Mouse (Mus musculus) olfactory bulb, adult 2 months (tissue): ENCODE data around the gene Bin2. TPM values are rescaled to one million over a fixed set of nuclear protein-coding genes. Genes with fewer than 3 reads are reported as not detected.

Experiments used
- H3K27ac ChIP-seq: fragments of 200-500 bp; 2 replicates; pipeline ENCODE4 v1.5.1; 2012; ENCODE audit warnings: low read depth, low read length; ENCODE audit not compliant: insufficient read depth
- H3K4me1 ChIP-seq: fragments of 200-500 bp; 2 replicates; pipeline ENCODE4 v1.6.1; 2012; ENCODE audit warnings: low read length; ENCODE audit not compliant: control insufficient read depth, insufficient read depth
- H3K4me3 ChIP-seq: fragments of 200-500 bp; 2 replicates; pipeline ENCODE4 v1.5.1; 2012; ENCODE audit warnings: mild to moderate bottlenecking, low read depth, low read length, moderate library complexity; ENCODE audit not compliant: insufficient read depth
- CTCF ChIP-seq: fragments of 200-500 bp; IDR thresholded peaks from 2 replicates; pipeline ENCODE4 v1.5.1; 2012; ENCODE audit warnings: low read depth, mild to moderate bottlenecking, low read length, moderate library complexity; ENCODE audit not compliant: insufficient read depth
- POLR2A ChIP-seq: fragments of 200-500 bp; IDR thresholded peaks from 2 replicates; pipeline ENCODE4 v1.6.1; 2012; ENCODE audit warnings: mild to moderate bottlenecking, low read depth, low read length, moderate library complexity; ENCODE audit not compliant: insufficient read depth
- WGBS: fragments of 180-500 bp; shearing (Covaris S2); methylation state at CpG from one replicate; pipeline ENCODE4 v1.1.7; 2018; 5-methylcytosine and 5-hydroxymethylcytosine counted together
- polyA plus RNA-seq: library from polyadenylated mRNA; stranded (reverse); fragments of >200 nt; gene quantifications from 2 replicates; pipeline ENCODE4 v1.2.4, GENCODE M21; 2012; ENCODE audit warnings: low replicate concordance; ENCODE audit not compliant: missing spikeins, insufficient read depth, insufficient read length

Bin2 gene
- polyA plus RNA-seq, 1 experiment = not detected

DNA sequence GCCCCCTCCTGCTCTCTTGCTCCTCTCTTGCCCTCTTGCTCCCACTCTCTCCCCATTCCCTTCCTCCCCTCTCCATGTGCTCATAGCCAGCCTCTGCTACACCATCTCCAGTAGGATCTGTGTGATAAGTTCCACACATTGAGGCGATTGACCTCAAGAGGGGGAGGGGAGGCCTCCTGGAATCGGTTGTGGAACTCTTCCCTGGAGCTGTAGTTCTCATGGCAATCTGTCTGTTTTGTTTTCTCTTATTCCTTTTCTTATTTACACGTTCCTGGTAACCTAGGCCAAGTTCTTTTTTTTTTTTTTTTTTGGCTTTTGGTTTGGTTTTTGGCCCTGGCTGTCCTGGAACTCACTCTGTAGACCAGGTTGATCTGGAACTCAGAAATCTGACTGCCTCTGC, 67.7 kb downstream of the Bin2 start:
- Histone ChIP-seq H3K4me1 (peaks cover 17% of the 10 kb centered on the region), H3K4me3 (no peak overlapping the region), H3K27ac (no peak overlapping the region)
- WGBS = 57% methylated on average over 3 of the region's 3 CpGs
- TF ChIP-seq CTCF (no peak), POLR2A (no peak)

DNA sequence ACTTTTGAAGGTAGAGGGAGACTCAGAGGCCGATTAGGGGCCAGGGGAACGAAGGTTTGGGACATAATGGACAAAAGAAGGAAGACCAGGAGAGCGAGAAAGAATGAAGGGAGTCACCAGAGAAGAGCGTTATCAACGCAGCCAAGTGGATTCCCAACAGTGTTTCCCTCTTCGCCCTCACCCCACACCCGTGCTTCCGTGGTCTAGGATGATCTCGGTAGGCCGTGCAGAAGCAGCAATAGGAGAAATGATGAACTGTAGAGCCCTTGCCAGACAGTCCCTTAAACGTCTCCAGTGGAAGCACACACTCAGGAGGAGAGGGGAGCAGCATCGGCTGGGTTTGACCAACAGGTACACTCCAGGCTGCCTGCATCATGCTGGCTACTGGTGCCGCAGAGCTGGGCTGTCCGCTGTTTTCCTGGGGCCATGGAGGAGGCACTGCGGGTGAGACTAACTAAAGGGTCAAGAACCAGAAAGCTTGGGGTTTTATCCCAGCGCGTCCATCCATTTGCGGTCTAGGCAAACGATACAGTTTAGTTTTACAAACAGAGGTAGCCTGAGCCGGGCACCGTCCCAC, 68.6 kb downstream of the Bin2 start:
- no peak overlapping the region for H3K4me3 ChIP-seq
- TF ChIP-seq POLR2A (no peak), CTCF (no peak)
- H3K27ac ChIP-seq = no peak overlapping the region
- 59% methylated on average over 21 of the region's 21 CpGs for WGBS
- peaks cover 17% of the 10 kb centered on the region for H3K4me1 ChIP-seq

DNA sequence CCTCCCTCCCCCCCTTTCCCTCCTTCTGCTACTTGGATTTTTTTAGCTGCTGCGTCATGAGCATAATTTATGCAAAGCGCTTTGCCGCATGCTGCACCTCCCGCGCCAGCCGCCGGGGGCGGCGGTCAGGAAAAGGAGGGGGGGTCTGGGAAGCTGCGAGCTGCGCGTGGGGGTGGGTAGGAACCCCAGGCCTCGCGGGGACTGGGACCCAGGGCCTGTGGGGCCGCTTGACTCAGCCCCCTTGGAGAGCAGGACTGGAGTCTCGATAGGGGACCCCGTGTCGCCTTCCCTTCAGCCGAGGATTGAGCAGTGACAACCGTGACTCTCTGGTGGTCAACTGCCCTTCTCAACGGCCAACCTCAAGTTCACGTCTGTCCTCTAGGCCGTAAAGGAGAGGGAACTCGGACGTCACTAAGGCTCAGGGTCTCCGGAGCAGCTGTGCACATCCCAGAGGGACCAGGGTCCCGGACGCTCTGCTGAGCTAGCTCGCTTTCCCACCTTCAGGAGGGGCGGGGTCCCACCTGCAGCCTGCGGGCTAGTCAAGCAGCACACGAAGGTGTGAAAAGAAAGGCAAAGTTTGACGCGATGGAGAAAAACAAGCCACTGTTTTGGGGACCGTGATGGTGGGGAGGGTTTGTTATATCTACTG, 69.2 kb downstream of the Bin2 start:
- peak overlapping the region; percentile 99 for H3K4me3 ChIP-seq
- H3K27ac ChIP-seq = peak overlapping the region; percentile 26; the same call in 1 of the 2 replicates
- peaks cover 17% of the 10 kb centered on the region for H3K4me1 ChIP-seq
- TF ChIP-seq CTCF (peak; percentile 70; the same call in 1 of the 2 replicates), POLR2A (0 out of 2 replicates have a peak, but pooled peaks have one; percentile 19)
- WGBS = 5% methylated on average over 35 of the region's 35 CpGs

DNA sequence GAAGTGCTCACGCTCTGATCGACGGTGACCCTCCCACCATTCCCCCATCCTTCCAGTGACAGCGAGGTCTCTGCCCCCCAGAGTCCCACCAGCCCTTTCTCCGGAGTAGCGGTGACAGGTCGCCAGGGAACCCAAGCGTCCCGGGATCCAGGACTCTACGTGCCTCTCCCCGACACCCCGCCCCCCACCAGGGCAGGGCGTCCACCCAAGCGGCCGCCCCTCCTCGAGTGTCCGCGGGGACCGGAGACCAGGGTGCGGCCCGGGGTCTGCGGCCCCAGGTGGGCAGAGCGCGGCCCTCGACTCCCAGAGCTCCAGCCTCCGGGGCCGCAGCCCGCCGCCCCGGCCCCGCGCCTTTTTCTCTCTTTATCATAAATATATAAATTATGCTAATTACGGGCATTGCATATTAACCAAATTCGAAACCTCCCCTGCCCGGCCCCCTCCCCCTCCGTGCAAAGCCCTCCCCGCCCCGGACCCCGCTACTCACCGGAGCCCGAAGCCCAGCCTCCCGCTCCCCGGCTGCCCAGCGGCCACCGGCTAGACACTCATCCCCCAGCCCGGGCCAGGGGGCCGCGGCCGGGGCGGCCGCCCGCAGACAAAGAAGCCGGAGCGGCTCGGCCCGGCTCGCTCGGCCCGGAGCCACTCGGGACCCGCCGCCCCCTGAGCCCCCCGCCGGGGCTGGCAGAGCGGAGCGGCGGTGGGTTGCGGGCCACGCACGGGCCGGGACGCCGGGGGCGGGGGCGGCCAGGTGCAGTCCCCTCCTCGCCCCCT, 69.9 kb downstream of the Bin2 start, which contains the start of gene Pou6f1:
Pou6f1 (minus strand) TSS at position 709 of the 771 bp plus-strand sequence.
- H3K4me1 ChIP-seq = peaks cover 13% of the 10 kb centered on the region
- peak within 1 kb of the TSS; percentile 99 for H3K4me3 ChIP-seq
- WGBS = under 1% methylated on average over 75 of the region's 76 CpGs
- TF ChIP-seq CTCF = no peak
- TF ChIP-seq POLR2A = no peak
- peak within 1 kb of the TSS; percentile 67; the same call in 1 of the 2 replicates for H3K27ac ChIP-seq

DNA sequence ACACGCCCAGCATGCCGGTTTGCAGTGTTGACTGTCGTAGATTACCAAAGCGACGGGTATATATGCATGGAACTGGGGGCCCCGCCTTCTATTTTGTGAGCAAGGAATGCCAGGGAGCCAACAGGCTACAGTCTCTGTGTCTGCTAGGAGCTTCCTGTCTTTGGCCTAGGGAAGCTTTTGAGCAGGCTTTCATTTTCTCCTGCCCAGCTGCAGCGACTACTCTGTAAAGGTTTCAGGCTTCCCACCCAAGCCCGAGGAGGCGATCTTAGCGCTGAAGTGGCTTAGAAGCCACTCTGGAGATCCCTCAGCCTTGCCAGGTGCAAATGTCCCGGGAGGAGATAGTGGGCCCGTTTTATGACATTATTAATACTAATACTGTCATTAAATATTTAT, 70.5 kb downstream of the Bin2 start:
- peaks cover 14% of the 10 kb centered on the region for H3K4me1 ChIP-seq
- H3K4me3 ChIP-seq = peak overlapping the region; percentile 99
- H3K27ac ChIP-seq = peak overlapping the region; percentile 67; the same call in 1 of the 2 replicates
- TF ChIP-seq CTCF (no peak), POLR2A (no peak)
- whole genome bisulfite sequencing = 4% methylated on average over 12 of the region's 12 CpGs

DNA sequence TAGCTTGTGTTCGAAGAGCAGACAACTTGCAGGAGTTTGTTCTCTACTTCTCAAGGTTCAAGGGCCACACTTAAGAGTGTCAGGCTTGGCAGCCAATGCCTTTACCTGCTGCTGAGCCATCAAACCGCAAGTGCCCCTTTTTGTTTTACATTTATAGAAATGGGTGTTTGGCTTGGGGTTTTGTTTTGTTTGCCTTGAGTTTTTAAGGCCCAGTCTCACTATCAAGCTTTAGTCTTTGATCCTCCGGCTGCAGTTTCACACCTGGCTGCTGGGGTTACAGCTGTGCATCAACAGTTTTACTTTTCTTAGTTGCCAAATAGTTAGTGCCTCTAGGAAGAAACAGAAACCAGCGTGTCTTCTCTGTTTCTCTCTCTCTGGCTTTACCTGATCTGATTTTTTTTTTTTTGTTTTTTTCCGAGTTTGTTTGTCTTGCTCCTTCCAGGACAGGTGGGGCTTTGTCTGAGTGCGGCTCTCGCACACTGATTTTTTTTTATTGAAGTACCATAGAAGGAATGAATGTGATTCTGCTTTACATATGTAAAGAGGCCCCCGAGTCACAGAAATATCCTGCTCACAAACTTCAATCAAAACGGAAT, 71.0 kb downstream of the Bin2 start:
- no peak overlapping the region; the same call in 1 of the 2 replicates for H3K27ac ChIP-seq
- no peak for TF ChIP-seq CTCF
- TF ChIP-seq POLR2A = no peak
- peaks cover 14% of the 10 kb centered on the region for H3K4me1 ChIP-seq
- 42% methylated on average over 9 of the region's 9 CpGs for WGBS
- peak overlapping the region; percentile 99 for H3K4me3 ChIP-seq

DNA sequence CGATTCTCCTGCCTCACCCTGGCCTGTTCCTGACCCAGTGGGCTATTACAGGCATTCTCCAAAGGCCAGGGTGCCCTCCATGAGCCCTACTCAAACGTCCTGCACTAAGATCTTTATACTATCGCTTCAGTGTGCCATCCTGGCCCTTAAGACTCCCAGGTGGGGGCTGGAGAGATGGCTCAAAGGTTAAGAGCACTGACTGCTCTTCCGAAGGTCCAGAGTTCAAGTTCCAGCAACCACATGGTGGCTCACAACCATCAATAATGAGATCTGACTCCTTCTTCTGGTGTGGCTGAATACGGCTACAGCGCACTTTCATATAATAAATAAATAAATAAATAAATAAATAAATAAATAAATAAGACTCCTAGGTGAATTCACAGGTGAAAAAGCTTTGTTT, 76.5 kb downstream of the Bin2 start:
- no peak for TF ChIP-seq CTCF
- no peak for TF ChIP-seq POLR2A
- H3K4me3 ChIP-seq = no peak overlapping the region
- 89% methylated on average over 6 of the region's 6 CpGs for WGBS
- no peak overlapping the region for H3K27ac ChIP-seq
- H3K4me1 ChIP-seq = peaks cover 3% of the 10 kb centered on the region; the same call in 1 of the 2 replicates

Other genes starting within 250 kb of the Bin2 start
- not detected in 2 replicates for gene Gm5475, start 247.4 kb downstream of the Bin2 start, polyA plus RNA-seq
- not detected in 2 replicates for gene Slc11a2, start 244.5 kb downstream of the Bin2 start, polyA plus RNA-seq
- gene Letmd1, start 200.5 kb downstream of the Bin2 start, polyA plus RNA-seq = not detected in 2 replicates
- gene Csrnp2, start 174.1 kb downstream of the Bin2 start, polyA plus RNA-seq = not detected in 2 replicates
- not detected in 2 replicates for gene Tfcp2, start 117.5 kb downstream of the Bin2 start, polyA plus RNA-seq
- gene Pou6f1, start 69.6 kb downstream of the Bin2 start, polyA plus RNA-seq = not detected in 2 replicates
- gene Dazap2, start 54.2 kb downstream of the Bin2 start, polyA plus RNA-seq = not detected in 2 replicates
- gene Smagp, start 32.6 kb downstream of the Bin2 start, polyA plus RNA-seq = not detected in 2 replicates
- not detected in 2 replicates for gene Cela1, start 18.4 kb upstream of the Bin2 start, polyA plus RNA-seq
- not detected in 2 replicates for gene Galnt6, start 59.8 kb upstream of the Bin2 start, polyA plus RNA-seq
- 38.7 TPM in 1 of 2 replicates, not detected in the other for gene Slc4a8, start 92.2 kb upstream of the Bin2 start, polyA plus RNA-seq
- not detected in 2 replicates for gene Scn8a, start 200.3 kb upstream of the Bin2 start, polyA plus RNA-seq